In genomic region chrX:76123355-76123754, GRCm38 (mm10) we compare ENCODE assay signal across 9 mouse cellular contexts.
A peak's percentile ranks its signal among the peaks of the same experiment; 100 is the strongest.
DNase-seq lines count a peak whose midpoint lies in the region; ATAC-seq and TF ChIP-seq lines count a peak whose summit lies in the region.
"Had no signal": no experiment of that assay in that cellular context is flagged by ENCODE, and none has a peak within 500 bp of the region (broad histone marks: within the 10 kb centered on the region; RNA-seq: fewer than 3 reads in every experiment).

No protein-coding gene starts in this region.

- DNase-seq in kidney, adult 2 months: peak; percentile 3
- no peak for DNase-seq in kidney, adult 11 months
- peak; percentile 6 for DNase-seq in NIH3T3 (ENCODE audit: low read depth)
- DNase-seq in forebrain, embryonic 14.5 days (ENCODE audit: low spot score): peak; percentile 77
- DNase-seq in kidney, postnatal 4 days: peak; percentile 80 to 84
- no peak for DNase-seq in layer of hippocampus, adult 18-20 months (ENCODE audit: low spot score in 2 of 2)
- DNase-seq in cerebellum, adult 11-12 months: no peak
- DNase-seq: liver, embryonic 13.5 days; right cerebral cortex, postnatal 25 days had no signal

- no peak for TF ChIP-seq CTCF in kidney, adult 2 months (conservative IDR thresholded peaks at IDR 0.05; ENCODE audit: insufficient read depth, insufficient read length, low read depth, low read length)

- no peak overlapping the region for H3K4me3 ChIP-seq in kidney, adult 2 months (ENCODE audit: insufficient read depth, low read depth, low read length)
- no peak overlapping the region for H3K4me3 ChIP-seq in forebrain, embryonic 14.5 days (ENCODE audit: low read depth, low read length)
- H3K4me3 ChIP-seq: liver, embryonic 13.5 days had no signal

- no peak overlapping the region for H3K4me2 ChIP-seq in forebrain, embryonic 14.5 days (ENCODE audit: low read length)
- H3K4me2 ChIP-seq: liver, embryonic 13.5 days had no signal

- no peaks in the 10 kb centered on the region for H3K4me1 ChIP-seq in kidney, adult 2 months (ENCODE audit: control insufficient read depth, insufficient read depth, low read length)
- no peaks in the 10 kb centered on the region for H3K4me1 ChIP-seq in forebrain, embryonic 14.5 days (ENCODE audit: control insufficient read depth, insufficient read depth, low read length)
- H3K4me1 ChIP-seq: liver, embryonic 13.5 days had no signal

- no peak overlapping the region for H3K9ac ChIP-seq in forebrain, embryonic 14.5 days (ENCODE audit: low read length)
- H3K9ac ChIP-seq: liver, embryonic 13.5 days had no signal

- no peaks in the 10 kb centered on the region for H3K27me3 ChIP-seq in kidney, adult 2 months (replicated peaks; ENCODE audit: control insufficient read depth, insufficient read depth, low read length)
- no peaks in the 10 kb centered on the region for H3K27me3 ChIP-seq in forebrain, embryonic 14.5 days (replicated peaks; ENCODE audit: control insufficient read depth, insufficient read depth, low read length)
- H3K27me3 ChIP-seq: liver, embryonic 13.5 days had no signal

- ATAC-seq in forebrain, embryonic 14.5 days: peak; percentile 40

- no peaks in the 10 kb centered on the region for H3K9me3 ChIP-seq in forebrain, embryonic 14.5 days (replicated peaks; ENCODE audit: control insufficient read depth, low read length)
- H3K9me3 ChIP-seq: liver, embryonic 13.5 days had no signal

- no peaks in the 10 kb centered on the region for H3K36me3 ChIP-seq in kidney, adult 2 months (ENCODE audit: control insufficient read depth, insufficient read depth, low read length)
- H3K36me3 ChIP-seq in forebrain, embryonic 14.5 days (ENCODE audit: control insufficient read depth, insufficient read depth, low read length): no peaks in the 10 kb centered on the region
- H3K36me3 ChIP-seq: liver, embryonic 13.5 days had no signal

- 20% methylated on average over 2 of the region's 2 CpGs for WGBS in kidney, adult 2 months
- 22% methylated on average over 2 of the region's 2 CpGs for WGBS in forebrain, embryonic 14.5 days

- no peak overlapping the region for H3K27ac ChIP-seq in kidney, adult 2 months (ENCODE audit: insufficient read depth, low read depth, low read length)
- no peak overlapping the region for H3K27ac ChIP-seq in forebrain, embryonic 14.5 days (ENCODE audit: low read depth, low read length)
- H3K27ac ChIP-seq: liver, embryonic 13.5 days had no signal

- TF ChIP-seq POLR2A in kidney, adult 2 months (IDR thresholded peaks at IDR 0.05; ENCODE audit: low read depth, low read length): no peak

Comparison
In these comparisons a context has a peak if more than half of its experiments do, and no peak if none do; other contexts are left out.
1. DNase-seq: peak in kidney, adult 2 months (single experiment), NIH3T3 (single experiment), forebrain, embryonic 14.5 days (single experiment) and kidney, postnatal 4 days (2 of 2); none in kidney, adult 11 months (single experiment), layer of hippocampus, adult 18-20 months (0 of 2) and cerebellum, adult 11-12 months (single experiment).